Mouse (Mus musculus): Measurements from ENCODE around the gene B9d1.

Gene B9d1

DNA sequence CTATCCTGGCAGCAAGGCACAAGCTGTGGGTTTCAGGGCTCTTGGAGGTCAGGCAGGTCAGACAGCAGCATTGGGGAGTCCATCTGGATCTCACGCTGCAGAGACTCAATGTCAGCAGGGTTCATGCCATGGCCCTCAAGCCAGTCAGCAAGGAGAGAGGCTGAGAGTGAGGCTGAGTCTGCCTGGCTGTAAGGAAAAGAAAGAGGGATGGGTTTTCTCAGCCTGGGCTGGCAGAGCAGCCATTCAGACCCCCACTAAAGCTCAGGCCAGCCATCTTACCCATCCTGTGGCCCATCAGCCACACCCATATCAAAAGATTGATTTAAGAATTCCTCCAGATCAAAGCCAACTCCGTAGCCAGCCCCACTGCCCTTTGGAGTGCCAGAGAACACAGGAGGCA is 15.9 kb upstream of the B9d1 start:
- no peak for DNase-seq (ENCODE audit: low spot score)

DNA sequence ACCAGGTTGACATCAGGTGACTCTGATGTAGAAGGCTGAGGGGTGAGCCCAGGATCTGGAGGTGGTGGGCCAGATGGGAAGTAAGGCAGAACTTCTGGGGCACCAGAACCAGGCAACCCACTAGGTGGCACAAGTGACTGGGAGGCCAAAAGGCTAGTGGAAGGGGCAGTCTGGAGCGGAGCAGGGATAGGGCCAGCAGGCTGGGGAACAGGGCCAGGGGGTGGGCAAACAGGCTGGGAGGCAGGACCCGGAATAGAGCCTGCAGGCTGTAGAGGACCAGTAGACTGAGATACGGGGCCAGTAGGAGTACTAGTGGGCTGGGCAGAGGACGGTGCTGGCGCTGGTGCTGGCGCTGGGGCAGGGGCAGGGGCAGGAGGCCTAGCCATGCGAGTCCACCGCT is 15.1 kb upstream of the B9d1 start:
- DNase-seq (ENCODE audit: low spot score): no peak

DNA sequence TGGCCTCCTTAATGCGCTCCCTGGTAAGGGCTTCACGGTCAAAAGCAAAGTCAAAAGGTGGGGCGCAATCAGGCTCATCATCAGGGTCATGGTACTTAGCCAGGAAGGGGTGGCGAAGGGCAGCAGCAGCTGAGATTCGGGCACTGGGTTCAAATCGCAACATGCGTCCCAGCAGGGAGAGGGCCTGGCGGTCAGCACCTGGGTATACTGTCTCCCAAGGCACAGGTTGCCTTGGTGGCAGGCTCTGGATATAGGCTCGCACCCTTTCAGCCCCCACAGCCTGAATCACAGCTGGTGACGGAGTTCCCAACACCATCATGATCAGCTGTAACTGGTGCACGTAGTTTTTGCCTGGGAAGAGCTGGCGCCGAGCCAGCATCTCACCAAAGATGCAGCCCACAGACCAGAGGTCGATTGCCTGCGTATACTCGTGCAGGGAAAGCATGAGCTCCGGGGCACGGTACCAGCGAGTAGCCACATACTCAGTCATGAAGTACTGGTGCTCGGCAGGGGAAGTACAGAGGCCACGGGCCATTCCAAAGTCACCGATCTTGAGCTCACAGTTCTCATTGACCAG is 13.9 kb upstream of the B9d1 start:
- DNase-seq (ENCODE audit: low spot score): no peak

DNA sequence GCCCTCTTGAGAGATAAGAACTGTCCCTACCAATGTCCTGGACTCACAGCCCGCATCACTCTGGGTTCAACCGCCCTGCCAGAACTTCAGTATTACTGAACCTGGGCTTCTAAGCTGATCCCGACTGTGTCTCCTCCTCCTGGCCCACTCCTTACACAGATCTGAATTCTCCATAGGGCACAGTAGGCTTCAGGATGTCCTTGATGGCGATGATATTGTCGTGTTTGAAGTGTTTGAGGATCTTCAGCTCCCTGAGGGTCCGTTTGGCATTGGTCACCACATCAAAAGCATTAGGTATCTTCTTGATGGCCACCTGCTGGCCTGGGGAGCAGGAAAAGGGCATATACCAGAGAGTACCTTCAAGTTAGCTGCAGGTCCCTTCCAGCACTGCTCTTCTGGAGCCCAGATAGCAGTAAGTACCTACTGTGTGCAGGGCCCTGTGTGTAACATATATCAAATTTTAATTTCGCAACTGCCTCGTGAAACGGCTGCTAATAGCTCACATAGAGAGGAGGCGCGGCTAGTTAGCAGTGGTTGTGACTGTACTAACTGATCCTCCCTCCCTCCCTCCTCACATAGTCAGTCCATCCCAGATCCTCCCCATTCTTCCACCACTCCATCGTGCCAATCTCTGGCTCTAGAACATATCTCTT is 12.1 kb upstream of the B9d1 start:
- DNase-seq (ENCODE audit: low spot score): no peak

DNA sequence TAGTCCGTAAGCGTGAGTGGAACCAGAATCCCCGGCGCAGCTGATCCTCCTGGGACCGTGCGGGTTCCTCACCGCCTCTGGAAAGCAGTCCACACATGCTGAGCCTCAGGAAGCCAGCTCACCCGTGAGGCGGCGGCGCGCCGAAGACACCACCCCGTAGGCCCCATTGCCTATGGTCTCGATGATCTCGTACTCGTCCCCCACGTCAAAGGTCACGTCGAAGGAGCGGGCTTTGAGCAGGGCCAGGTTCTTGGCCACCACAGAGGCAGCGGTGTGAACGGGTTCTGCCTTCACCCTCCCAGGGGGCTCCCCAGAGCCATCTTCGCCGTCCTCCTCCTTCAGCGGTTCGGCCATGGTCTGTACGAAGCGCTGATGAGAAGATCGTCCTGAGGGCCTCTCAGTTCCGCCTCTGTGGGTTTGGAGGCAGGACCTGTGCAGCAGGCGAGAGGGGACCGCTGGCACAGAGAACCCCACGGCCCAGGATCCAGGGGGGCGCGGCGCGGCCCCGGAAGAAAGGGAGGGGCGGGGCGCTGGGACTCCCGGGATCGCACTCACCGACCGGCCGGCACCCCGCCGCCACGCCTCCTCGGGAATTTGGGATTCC is 11.3 kb upstream of the B9d1 start:
- DNase-seq (ENCODE audit: low spot score): no peak

DNA sequence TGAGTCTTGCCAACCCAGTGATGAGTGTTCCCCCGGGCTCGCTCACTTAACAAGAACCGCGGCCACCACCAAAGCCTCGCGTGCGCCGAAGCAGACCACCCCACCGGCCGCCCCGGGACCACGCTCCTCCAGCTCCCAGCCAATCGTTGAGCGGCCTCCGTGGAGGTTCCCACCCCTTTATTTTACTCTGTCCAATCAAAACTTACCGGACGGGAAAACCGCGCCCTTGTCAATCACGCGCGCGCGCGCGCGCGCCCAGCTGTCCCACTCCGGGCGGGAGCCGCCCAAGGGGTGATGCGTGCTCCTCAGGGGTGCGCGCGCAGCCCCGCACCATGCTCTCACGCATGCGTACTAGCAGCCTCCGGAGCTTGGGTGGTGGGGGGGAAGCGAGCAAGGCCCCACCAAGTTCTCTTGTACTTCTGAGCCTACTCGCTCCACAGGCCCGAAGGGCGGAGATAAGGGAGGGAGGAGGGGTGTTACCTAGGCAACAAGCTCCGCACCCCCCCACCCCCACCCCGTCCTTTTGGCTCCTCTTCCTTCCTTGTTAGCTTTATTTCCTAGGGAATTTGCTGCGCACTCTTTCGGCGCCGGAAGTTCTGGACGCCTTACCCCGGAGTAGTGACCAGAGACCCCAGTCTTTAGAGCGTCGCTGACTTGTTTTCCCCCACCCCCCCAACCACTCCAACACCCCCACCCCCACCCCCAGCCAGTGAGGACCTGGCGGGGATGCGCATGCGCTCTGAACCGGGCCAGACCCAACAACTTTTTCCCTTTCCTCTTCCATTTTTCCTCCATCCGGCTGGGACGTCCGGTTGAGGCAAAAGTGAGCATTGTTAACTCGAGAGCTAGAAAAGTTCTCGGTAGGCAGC is 10.6 kb upstream of the B9d1 start, which contains the start of gene Mapk7:
Mapk7 (minus strand) TSS at position 278 of the 869 bp plus-strand sequence.
- peak; percentile 90 for DNase-seq (ENCODE audit: low spot score)

DNA sequence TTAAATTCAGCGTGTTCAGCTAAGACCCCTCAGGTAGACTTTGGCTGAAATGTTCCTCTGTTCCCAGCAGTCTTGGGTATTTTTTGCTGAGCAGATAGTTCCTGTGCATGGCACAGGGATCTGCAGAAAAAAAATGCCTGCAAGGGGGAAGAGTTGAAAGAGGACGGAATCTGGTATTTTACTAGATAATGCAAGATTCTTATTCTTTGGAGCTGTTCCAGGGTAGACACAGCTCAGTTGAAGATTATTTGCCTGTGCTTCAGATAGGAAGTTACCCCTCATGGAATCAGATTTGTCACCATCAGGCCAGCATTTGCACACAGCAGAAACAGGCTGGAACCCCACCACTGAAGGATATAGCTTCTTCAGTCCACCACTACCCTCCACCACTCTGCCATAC is 9.4 kb upstream of the B9d1 start:
- no peak for DNase-seq (ENCODE audit: low spot score)

DNA sequence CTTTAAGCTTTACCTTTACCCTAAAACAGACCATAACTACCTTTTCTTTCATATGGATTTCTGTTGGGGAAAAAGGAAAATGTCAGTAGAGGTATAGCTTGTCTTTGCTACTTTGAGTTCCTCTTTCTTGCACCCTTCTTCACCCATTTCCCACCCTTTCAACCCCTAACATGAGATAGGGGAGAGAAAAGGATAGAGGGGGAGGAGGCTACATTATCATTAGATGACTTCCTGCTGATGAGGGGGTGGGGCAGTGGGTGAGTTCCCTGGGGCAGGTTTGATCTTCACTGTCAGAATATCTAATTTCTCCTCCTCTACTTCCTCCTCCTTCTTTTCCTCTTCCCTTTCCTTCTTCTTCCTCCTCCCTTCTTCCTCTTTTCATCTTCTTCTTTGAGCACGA is 7.5 kb upstream of the B9d1 start:
- DNase-seq (ENCODE audit: low spot score): no peak

DNA sequence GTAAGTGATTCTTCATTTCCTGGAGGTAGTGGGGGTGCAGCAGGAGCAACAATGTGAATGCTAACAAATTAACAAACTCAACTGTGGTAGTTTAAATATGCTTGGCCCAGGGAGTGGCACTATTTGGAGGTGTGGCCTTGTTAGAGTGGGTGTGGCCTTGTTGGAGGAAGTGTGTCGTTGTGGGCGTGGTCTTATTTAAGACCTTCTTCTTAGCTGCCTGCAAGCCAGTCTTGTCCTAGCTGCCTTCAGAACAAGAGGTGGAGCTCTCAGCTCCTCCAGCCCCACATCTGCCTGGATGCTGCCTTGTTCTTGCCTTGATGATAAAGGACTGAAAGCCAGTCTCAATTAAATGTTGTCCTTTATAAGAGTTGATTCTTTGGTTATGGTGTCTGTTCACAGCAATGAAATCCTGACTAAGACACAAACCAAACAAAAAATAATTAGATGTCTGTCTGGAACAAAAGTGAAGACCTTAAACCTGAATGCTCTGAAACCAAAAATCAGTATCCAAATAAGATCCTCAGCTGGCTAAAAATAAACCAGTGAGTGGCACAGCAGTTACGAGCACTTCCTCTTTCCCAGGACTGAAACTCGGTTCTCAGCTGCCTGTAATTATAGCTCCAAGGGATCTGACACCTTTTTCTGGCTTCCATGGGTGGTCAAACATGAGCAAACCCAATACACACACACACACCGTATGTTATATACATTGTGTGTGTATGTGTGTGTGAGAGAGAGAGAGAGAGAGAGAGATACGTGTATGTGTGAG is 6.0 kb upstream of the B9d1 start:
- no peak for DNase-seq (ENCODE audit: low spot score)

DNA sequence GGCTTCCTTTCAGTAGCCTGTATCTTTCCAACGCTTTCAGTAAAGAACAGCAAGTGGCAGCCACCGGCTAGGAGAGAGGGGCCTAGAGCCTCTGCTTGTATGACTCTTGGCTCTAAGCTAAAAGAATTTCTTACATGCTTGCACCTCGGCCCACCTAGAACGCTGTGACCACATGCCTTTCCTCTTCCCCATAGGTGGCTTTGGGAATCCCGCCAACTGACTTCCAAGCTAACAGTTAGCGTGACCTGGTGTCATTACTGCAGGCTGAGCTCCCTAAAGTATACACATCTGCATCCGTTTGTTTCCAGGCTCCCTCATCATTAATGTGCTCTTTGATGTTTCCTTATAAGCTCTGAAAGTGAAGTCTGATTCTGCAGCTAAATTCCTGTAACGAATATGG is 1.0 kb upstream of the B9d1 start:
- DNase-seq (ENCODE audit: low spot score): no peak

DNA sequence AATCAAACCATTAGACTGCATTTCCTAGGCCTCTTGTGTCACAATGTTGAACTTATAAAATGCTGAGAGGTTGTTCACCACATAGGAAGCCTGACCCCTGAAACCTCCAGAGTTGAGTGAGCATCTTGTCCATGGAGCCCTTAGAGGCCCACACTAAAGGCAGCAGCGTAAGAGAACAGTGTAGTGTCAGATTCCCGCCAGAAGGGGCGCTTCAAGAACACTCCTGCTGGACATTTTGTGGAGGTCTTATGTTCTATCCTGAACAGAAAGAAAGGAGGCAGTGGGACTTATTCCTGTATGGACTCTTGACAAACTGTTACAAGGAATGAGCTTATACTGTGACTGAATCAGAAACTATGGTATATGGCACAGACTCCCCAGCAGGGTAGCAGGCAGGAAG is 10.0 kb downstream of the B9d1 start:
- no peak for DNase-seq (ENCODE audit: low spot score)

DNA sequence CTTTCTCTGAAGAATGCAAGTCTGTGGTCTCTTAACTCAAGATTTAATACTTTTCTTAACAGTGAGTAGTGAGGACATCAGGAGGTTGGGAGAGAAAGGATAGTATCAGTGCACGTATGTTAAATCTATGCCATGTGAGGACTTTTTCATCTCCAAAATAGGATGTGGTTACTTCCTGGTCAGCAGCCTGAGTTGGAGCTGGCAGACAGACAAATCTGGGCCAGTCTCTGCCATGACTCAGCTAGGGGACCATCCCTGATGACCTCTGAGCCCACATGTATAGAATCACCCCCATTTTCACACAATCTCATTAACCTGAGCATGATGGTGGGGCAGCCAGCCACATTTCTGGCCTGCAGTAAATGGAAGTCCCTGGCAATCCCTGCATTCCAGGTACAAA is 13.0 kb downstream of the B9d1 start:
- no peak for DNase-seq (ENCODE audit: low spot score)

DNA sequence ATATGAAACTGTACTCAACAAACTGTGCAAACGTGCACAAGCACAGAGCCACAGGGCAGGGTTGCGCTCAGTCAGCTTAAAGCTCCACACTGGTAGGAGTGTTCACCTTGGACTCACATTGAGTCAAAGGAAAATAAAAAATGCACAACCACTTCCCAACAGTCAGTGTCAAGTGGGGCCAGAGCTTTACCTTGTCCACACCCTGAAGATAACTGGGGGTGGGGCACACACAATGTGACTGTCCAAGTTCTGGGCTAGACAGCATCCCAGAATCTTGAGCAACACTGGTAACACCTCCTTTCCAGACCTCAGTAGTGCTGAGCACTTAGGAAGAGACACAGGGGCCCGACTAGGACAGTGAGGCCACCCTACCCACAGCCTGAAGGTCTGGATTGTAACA is 13.9 kb downstream of the B9d1 start:
- no peak for DNase-seq (ENCODE audit: low spot score)

DNA sequence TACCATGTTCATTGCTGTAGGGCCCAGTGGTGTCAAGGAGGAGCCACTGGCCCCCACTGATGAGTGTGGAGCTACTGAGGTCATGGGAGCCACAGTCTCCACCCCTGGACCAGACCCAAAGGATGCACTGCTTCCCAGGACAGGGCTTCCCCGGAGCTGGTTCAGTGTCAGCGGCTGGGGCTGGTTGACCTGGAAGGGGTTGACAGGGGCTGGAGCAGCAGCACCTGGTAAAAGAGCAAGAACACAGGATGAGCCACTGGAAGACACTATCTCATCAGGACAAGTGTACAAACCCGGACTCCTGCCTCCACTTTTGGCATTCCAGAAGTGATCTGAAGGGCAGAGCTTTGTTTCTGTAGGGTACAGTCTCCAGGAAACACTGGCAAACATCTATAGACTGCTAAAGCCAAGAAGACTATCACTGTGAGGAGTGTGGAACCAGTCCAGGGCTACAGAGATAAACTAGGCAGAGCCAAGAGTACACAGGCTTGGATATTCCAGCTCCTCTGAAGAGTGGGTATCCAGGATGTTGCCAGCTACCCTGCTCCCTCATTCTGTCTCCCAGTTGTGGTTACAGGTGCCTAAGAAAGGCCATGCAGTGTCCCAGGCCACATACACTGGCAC is 14.7 kb downstream of the B9d1 start:
- DNase-seq (ENCODE audit: low spot score): no peak

DNA sequence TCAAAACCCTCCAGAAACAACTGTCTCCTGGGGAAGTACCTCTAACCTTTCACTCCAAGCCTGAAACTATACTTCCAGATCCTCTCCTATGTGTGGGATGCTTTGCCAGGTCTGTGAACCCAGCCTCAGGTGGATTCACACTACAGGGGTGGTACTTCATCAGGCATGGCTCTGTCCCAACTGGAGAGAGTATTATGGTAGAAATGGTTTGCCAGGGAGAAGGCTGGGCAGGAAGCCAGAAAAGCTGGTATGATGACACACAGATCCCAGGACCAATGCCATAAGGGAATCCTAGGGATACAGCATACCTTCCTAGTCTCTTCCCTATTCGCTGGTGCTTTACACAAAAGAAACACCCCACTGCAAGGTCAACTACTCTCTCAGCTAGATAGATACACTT is 21.9 kb downstream of the B9d1 start:
- DNase-seq (ENCODE audit: low spot score): no peak

DNA sequence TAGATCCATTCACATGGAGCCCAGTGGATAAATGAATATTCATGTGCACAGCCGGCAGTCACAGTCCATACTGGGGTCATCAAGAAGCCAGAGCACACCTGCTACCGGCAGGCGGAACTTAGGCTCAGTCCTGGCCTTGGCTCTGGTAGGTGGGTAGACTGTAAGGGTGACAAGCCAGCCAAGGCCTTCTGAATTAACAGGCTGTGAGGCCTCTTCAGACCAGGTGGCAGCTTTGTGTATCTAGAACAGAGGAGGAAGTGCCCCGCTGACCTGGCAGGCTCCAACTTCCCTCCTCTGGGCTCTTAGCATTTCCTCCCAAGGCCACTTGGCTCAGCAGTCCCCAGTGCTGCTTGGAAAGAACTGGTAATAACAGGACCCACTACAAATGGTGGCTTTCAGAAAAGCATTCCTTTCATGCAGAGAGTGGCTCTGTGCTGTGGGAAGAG is 24.3 kb downstream of the B9d1 start:
- no peak for DNase-seq (ENCODE audit: low spot score)

DNA sequence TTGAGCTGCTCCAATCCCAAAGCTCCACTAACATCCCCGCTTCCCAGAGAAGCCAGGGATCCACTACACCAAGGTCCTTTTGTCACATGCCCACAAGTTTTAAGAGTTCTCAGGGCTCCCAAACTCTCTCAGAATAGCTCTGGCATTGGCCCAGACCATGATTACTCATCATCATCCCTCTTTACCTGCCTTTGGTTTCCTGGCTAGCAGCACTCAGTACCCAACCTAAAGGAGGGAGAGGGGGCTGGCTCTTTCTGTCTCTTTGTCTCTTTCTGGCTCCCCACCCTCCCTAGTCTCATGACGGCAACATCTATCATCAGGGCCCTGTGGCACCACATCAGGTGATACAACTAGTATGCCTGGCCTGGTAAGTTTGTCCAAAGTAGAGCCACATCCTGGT is 27.9 kb downstream of the B9d1 start:
- no peak for DNase-seq (ENCODE audit: low spot score)

DNA sequence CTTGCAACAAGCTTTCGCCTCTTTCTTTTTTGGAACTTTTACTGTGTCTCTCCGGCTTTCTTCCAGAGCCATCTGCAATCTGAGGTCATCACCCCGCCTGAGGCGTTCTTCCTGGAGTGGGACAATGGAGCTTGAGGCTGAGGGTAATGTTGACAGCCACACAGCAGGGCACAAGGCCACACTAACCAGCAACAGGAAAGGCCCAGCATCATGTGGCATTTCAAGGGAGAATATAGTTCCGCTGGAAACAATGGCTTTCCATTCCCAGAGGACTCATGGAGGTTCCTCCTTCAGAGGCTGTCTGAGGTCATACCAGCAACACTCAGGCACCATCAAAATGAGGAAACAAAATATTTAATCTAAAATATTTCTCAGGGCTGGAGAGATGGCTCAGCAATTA is 28.6 kb downstream of the B9d1 start:
- no peak for DNase-seq (ENCODE audit: low spot score)

DNA sequence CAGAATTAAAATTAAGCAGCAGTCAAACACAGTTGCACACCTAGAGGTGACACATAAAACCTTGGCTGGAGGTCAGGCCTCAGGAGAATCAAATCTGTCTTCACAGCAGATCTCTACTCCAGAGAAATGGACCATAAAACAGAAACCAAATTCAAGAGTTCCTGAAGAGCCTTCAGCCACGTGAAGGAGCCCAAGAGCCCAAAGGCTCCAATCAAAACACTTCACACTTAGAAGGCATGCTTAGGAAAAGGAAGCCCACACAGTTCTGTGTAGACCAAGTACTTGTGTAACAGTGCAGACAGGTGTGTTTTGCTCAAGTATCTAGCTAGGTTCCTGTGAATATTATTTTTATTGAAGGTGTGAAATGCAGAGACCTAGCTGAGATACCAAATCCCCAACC is 30.6 kb downstream of the B9d1 start:
- DNase-seq (ENCODE audit: low spot score): no peak

DNA sequence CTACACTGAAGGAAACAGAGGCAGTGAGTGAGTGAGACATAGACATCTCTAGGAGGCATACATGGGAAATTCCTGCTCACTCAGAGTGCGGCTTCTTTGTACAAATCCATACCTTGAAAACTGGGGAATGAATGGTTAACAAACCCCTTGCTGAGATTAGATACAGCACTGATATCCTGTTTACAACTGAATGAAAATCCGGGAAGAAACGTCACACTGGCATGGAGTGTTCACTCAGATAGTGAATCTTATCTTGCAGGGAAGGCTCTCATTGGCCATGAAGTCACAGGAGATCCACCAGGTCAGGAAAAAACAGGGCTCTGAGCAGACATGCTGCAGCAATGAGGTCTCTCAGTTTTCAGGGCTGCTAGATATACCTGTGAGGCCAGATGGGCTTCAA is 32.0 kb downstream of the B9d1 start:
- DNase-seq (ENCODE audit: low spot score): no peak

DNA sequence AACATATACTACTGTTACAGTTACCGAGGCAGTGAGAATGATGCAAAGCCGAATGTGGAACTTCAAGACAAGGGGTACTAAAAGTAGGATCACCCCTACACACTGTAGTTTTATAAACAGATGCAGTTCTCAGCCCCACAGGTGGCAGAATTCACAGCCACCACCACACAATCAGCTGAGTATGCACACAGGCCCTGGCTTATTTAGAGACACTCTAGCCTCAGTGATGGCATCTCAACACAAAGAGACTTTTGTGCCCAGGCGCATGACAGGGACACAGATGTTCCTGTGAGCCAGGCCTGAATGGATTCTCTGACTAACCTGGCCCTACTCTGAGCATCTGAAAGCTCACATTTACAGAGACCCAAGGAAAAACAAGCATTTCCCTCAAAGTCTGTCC is 32.4 kb downstream of the B9d1 start:
- peak; percentile 58 for DNase-seq (ENCODE audit: low spot score)

DNA sequence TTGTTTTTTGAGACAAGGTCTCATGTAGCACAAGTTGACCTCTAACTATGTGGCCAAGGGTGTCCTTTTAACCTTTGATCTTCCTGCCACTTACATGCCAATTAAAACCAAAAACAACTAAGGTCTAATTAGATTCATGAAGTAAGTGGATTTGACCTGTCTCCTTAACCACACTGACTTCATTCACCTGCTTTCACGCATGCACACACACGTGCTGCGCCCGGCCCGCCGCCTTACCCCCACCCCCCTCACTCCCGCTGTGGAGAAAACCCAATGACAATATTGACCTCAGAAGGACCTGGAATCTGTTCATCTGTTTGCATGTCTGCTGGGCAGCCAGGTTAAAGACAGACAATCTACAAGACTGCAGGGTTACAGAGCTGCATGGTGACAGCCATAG is 35.7 kb downstream of the B9d1 start:
- DNase-seq (ENCODE audit: low spot score): no peak
